Mouse (Mus musculus): Measurements from ENCODE around the gene Rab11fip5.

DNA sequence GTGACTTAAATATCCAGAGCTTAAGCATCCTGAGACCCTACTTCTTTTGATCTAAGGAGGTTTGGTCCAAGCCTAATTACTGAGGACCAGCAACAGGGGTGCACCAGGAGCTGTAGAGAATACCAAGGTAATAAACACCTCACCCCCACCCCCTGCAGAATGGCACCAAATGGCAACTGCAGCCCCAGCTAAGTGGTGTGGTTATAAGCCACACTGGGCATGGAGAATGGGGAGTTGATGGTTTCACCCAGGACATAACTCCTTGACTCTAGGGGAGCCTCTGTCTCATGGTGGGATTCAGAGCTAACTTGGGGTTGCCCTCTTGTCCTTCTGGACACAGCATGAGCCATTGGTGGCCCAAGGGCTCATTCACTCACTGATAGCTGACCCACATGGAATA, 40.2 kb downstream of the Rab11fip5 start:
- TF ChIP-seq MYOD1 (IDR thresholded peaks at IDR 0.05; ENCODE audit: control insufficient read depth in 1 of 3, insufficient read length in 2 of 3, low read depth in 2 of 3) (no peak), POLR2A (IDR thresholded peaks at IDR 0.05; ENCODE audit: insufficient read length, low read depth) (no peak), E2F4 (IDR thresholded peaks at IDR 0.05; ENCODE audit: insufficient read depth) (no peak), SRF (IDR thresholded peaks at IDR 0.05; ENCODE audit: control insufficient read depth, insufficient read length, low read depth) (no peak), POLR2AphosphoS2 (IDR thresholded peaks at IDR 0.05; ENCODE audit: insufficient read length, low read depth) (no peak)

All from myocyte (in vitro differentiated cells).